Mouse (Mus musculus): ENCODE data around the gene Cnpy2. TPM values are rescaled to one million over a fixed set of nuclear protein-coding genes. Genes with fewer than 3 reads are reported as not detected.

The Cnpy2 gene
- polyA plus RNA-seq, 1 experiment from 2014 or later: 308 TPM

GRCm38 (mm10) chr10:128376099-128376454 is 53.8 kb downstream of the Cnpy2 start:
- ATAC-seq (replicated peaks; ENCODE audit: low FRiP score, low TSS enrichment, low read depth) (no peak), DNase-seq (ENCODE audit: low spot score) (no peak)
- WGBS: 47% methylated on average over 4 of the region's 4 CpGs
- H3K9ac ChIP-seq (ENCODE audit: low read length): peak overlapping the region; percentile 94
- H3K4me3 ChIP-seq (ENCODE audit: low read depth, low read length): peak overlapping the region; percentile 88
- H3K27me3 ChIP-seq (replicated peaks; ENCODE audit: control insufficient read depth, insufficient read depth, low read length): no peaks in the 10 kb centered on the region
- peaks cover 28% of the 10 kb centered on the region for H3K36me3 ChIP-seq (ENCODE audit: control insufficient read depth, insufficient read depth, low read length)
- peak overlapping the region; percentile 82 for H3K4me2 ChIP-seq (ENCODE audit: low read length)
- peak overlapping the region; percentile 95 for H3K27ac ChIP-seq (ENCODE audit: low read depth)
- no peaks in the 10 kb centered on the region for H3K9me3 ChIP-seq (ENCODE audit: control insufficient read depth, low read length)
- H3K4me1 ChIP-seq (replicated peaks; ENCODE audit: control insufficient read depth, insufficient read depth, low read length): peaks cover 24% of the 10 kb centered on the region

GRCm38 (mm10) chr10:128376455-128377211 is 54.4 kb downstream of the Cnpy2 start, which contains the start of gene Ankrd52:
Gene Ankrd52 (plus strand): TSS chr10:128377115.
- ATAC-seq (replicated peaks; ENCODE audit: low FRiP score, low TSS enrichment, low read depth): peak; percentile 91
- no peaks in the 10 kb centered on the region for H3K9me3 ChIP-seq (ENCODE audit: control insufficient read depth, low read length)
- H3K4me3 ChIP-seq (ENCODE audit: low read depth, low read length): peak within 1 kb of the TSS; percentile 88
- peak within 1 kb of the TSS; percentile 82 for H3K4me2 ChIP-seq (ENCODE audit: low read length)
- H3K4me1 ChIP-seq (replicated peaks; ENCODE audit: control insufficient read depth, insufficient read depth, low read length): peaks cover 24% of the 10 kb centered on the region
- peak within 1 kb of the TSS; percentile 95 for H3K27ac ChIP-seq (ENCODE audit: low read depth)
- DNase-seq (ENCODE audit: low spot score): peak; percentile 93
- peaks cover 33% of the 10 kb centered on the region for H3K36me3 ChIP-seq (ENCODE audit: control insufficient read depth, insufficient read depth, low read length)
- peak within 1 kb of the TSS; percentile 94 for H3K9ac ChIP-seq (ENCODE audit: low read length)
- H3K27me3 ChIP-seq (replicated peaks; ENCODE audit: control insufficient read depth, insufficient read depth, low read length): no peaks in the 10 kb centered on the region
- under 1% methylated on average over 52 of the region's 73 CpGs for whole genome bisulfite sequencing

Other genes starting within 250 kb of the Cnpy2 start
- gene Atp5b, start 239.2 kb upstream of the Cnpy2 start, polyA plus RNA-seq (2014; fragmentation: Nextera tagmentation; extraction: Ambion mirVana): 2,618 and 2,654 TPM in 2 replicates
- gene Baz2a, start 230.9 kb upstream of the Cnpy2 start, polyA plus RNA-seq (2014; fragmentation: Nextera tagmentation; extraction: Ambion mirVana): 23.7 and 26.2 TPM in 2 replicates
- gene Rbms2, start 142.2 kb upstream of the Cnpy2 start, polyA plus RNA-seq (2014; fragmentation: Nextera tagmentation; extraction: Ambion mirVana): 25.3 and 31.0 TPM in 2 replicates
- gene Gls2, start 128.0 kb upstream of the Cnpy2 start, polyA plus RNA-seq (2014; fragmentation: Nextera tagmentation; extraction: Ambion mirVana): 1.7 TPM in 2 replicates
- gene Spryd4, start 110.7 kb upstream of the Cnpy2 start, polyA plus RNA-seq (2014; fragmentation: Nextera tagmentation; extraction: Ambion mirVana): 34.9 and 37.2 TPM in 2 replicates
- gene Mip, start 96.6 kb upstream of the Cnpy2 start, polyA plus RNA-seq (2014; fragmentation: Nextera tagmentation; extraction: Ambion mirVana): not detected in 2 replicates
- 58.1 and 59.5 TPM in 2 replicates for gene Timeless, start 90.4 kb upstream of the Cnpy2 start, polyA plus RNA-seq (2014; fragmentation: Nextera tagmentation; extraction: Ambion mirVana)
- 0.30 TPM in 2 replicates for gene Apon, start 68.4 kb upstream of the Cnpy2 start, polyA plus RNA-seq (2014; fragmentation: Nextera tagmentation; extraction: Ambion mirVana)
- gene Apof, start 53.8 kb upstream of the Cnpy2 start, polyA plus RNA-seq (2014; fragmentation: Nextera tagmentation; extraction: Ambion mirVana): 0.15 TPM in 1 of 2 replicates, not detected in the other
- gene Stat2, start 51.9 kb upstream of the Cnpy2 start, polyA plus RNA-seq (2014; fragmentation: Nextera tagmentation; extraction: Ambion mirVana): 12.0 and 12.8 TPM in 2 replicates
- gene Il23a, start 23.7 kb upstream of the Cnpy2 start, polyA plus RNA-seq (2014; fragmentation: Nextera tagmentation; extraction: Ambion mirVana): 0.77 TPM in 2 replicates
- 32.7 and 35.0 TPM in 2 replicates for gene Pan2, start 19.1 kb upstream of the Cnpy2 start, polyA plus RNA-seq (2014; fragmentation: Nextera tagmentation; extraction: Ambion mirVana)
- 244 and 254 TPM in 2 replicates for gene Cs, start 15.3 kb downstream of the Cnpy2 start, polyA plus RNA-seq (2014; fragmentation: Nextera tagmentation; extraction: Ambion mirVana)
- 11.0 and 15.7 TPM in 2 replicates for gene Coq10a, start 46.5 kb downstream of the Cnpy2 start, polyA plus RNA-seq (2014; fragmentation: Nextera tagmentation; extraction: Ambion mirVana)
- gene Ankrd52, start 54.7 kb downstream of the Cnpy2 start, polyA plus RNA-seq (2014; fragmentation: Nextera tagmentation; extraction: Ambion mirVana): 12.1 and 13.3 TPM in 2 replicates
- 47.6 and 56.7 TPM in 2 replicates for gene Slc39a5, start 78.8 kb downstream of the Cnpy2 start, polyA plus RNA-seq (2014; fragmentation: Nextera tagmentation; extraction: Ambion mirVana)
- 94.7 and 99.1 TPM in 2 replicates for gene Nabp2, start 89.0 kb downstream of the Cnpy2 start, polyA plus RNA-seq (2014; fragmentation: Nextera tagmentation; extraction: Ambion mirVana)
- gene Rnf41, start 89.2 kb downstream of the Cnpy2 start, polyA plus RNA-seq (2014; fragmentation: Nextera tagmentation; extraction: Ambion mirVana): 30.5 and 36.0 TPM in 2 replicates
- gene Smarcc2, start 136.8 kb downstream of the Cnpy2 start, polyA plus RNA-seq (2014; fragmentation: Nextera tagmentation; extraction: Ambion mirVana): 71.9 and 82.2 TPM in 2 replicates
- gene Myl6, start 171.7 kb downstream of the Cnpy2 start, polyA plus RNA-seq (2014; fragmentation: Nextera tagmentation; extraction: Ambion mirVana): 1,777 and 1,828 TPM in 2 replicates
- gene Myl6b, start 176.2 kb downstream of the Cnpy2 start, polyA plus RNA-seq (2014; fragmentation: Nextera tagmentation; extraction: Ambion mirVana): 3.1 TPM in 2 replicates
- 27.3 and 28.0 TPM in 2 replicates for gene Esyt1, start 203.4 kb downstream of the Cnpy2 start, polyA plus RNA-seq (2014; fragmentation: Nextera tagmentation; extraction: Ambion mirVana)
- gene Zc3h10, start 225.3 kb downstream of the Cnpy2 start, polyA plus RNA-seq (2014; fragmentation: Nextera tagmentation; extraction: Ambion mirVana): 11.3 TPM in 2 replicates
- gene Rpl41, start 226.8 kb downstream of the Cnpy2 start, polyA plus RNA-seq (2014; fragmentation: Nextera tagmentation; extraction: Ambion mirVana): 4,682 and 5,210 TPM in 2 replicates
- gene Pa2g4, start 243.5 kb downstream of the Cnpy2 start, polyA plus RNA-seq (2014; fragmentation: Nextera tagmentation; extraction: Ambion mirVana): 248 and 252 TPM in 2 replicates

Data from intestine, embryonic 14.5 days (tissue).